Mouse (Mus musculus) frontal cortex, postnatal 10 days (tissue): Measurements from ENCODE around the gene Ikzf1.

Source experiments
- DNase-seq, 2 experiments: peaks; one replicate each; pipeline ENCODE4 v3.0.0; 2022; ENCODE audit warnings: low spot score in 2 of 2, mixed read lengths in 1 of 2

The Ikzf1 gene

DNA sequence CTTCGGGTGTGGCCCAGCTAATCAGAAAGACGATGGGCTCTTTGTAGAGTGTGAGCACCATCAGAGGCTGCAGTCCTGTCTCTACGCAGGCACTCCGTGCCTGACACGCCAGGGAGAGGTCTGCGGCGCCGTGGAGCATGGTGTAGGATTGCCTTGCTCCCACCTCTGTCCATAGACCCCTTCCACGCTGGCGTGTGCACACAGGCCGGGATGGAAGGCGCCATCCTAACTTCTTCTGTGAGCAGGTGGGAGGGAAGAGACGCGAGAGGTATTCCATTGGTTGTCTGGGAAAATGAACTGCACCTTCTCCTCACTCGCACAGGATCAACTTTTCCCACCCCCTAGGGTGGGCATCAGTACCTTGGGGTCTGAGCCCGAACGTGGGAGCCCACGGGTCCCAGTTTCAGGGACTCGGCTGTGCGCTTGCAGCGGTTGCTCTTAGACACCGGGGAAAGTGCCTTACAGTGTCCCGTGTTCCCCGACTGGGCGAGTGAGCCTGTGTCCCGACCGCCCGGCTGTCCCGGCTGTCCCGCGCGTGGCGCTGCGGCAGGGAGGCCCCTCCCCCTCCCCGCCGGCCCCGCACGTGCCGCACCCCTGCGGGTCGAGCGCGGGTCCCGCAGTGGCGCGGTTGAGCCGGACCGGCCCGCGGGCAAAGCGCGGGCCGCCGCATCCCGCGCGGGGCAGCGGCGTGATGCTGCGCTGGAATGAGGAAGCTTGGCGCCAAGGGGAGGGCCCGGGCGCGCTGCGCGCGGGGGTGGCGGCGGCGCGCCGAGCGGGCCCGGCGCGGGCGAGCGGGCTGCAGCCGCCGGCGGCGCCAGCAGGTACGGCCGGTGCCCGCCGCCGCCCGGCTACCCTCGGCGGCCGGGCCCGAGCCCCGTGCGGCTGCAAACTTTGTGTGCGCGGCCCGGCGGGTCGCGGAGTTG lies at the start of gene Ikzf1:
TSS of gene Ikzf1 (plus strand) at position 74 of the 923 bp plus-strand sequence.
- DNase-seq: no peak

GRCm38 (mm10) chr11:11644303-11644702 lies 40.5 kb upstream of the Ikzf1 start:
- DNase-seq: no peak

- no peak for DNase-seq
These were observed 28.4 kb upstream of the Ikzf1 start for GRCm38 (mm10) chr11:11656388-11656787.

GRCm38 (mm10) chr11:11656995-11657530 lies 27.7 kb upstream of the Ikzf1 start:
- no peak for DNase-seq

DNA sequence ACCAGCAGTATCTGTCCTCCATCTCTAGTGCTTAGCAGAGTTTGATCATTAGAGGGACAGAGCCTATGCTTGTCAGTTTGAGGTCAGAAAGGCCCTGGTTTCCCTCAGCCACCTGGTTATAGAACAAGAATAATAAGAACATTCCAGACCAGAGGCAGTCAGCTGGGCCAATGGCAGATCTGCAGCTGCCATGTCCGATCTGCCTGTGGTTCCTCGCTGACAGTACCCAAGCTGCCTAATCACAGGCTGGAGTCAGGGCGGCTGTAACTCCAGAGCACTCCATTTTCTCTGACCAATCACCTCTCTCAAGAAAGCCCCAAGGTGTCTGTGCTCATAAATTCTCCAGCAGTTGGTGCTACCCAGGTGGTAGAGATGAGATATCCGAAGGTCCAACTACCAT lies 27.2 kb upstream of the Ikzf1 start:
- no peak for DNase-seq

DNA sequence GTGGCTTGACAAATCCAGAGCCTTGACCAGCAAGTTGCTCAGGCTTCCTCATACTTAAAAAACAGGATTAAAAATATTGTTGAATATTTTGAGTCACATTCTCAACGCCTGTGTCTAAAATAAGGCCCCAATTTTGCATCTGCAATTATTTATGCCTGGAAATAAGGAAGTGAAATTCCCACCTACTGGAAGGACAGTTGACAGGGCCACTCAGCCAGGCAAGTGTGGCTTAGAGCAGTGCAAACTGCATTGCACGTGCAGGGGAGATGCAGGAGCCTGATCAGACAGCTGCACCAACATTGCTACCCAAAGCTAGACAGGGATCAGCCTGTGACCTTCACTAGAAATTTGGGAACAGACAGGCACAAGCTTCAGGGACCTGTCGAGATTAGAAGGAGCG lies 26.0 kb upstream of the Ikzf1 start:
- no peak for DNase-seq

- no peak for DNase-seq
These were observed 24.2 kb upstream of the Ikzf1 start for GRCm38 (mm10) chr11:11660651-11661050.

DNA sequence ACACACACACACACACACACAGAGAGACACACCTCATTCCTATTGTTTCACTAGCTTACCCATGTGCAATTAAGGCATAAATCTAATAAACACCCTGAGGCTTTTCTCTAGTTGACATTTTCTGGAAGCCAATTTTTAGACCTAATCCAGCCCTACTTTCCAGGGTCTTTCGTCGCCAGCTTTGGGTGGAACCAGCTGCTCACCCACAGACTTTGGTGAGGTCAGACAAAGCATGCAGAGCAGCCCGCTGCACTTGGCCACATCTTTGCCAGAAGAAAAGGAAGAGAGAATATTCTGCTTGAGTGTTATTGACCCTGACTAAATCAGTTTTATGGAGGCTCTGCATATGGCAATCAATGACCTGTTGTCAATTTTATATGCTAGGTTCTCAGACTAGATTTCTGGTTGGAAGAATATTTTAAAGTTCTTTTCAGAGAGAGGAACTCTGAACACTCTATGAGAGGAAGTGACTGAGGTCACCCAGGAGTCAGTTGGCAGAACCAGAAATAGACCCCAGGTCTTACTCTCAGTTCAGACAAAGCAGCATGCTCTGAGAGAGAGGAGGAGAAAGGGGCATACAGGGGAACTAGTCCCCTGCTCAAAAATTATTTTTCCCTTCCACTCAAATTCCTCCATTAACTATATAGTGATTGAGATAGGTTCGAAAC lies 17.4 kb upstream of the Ikzf1 start:
- no peak for DNase-seq

DNA sequence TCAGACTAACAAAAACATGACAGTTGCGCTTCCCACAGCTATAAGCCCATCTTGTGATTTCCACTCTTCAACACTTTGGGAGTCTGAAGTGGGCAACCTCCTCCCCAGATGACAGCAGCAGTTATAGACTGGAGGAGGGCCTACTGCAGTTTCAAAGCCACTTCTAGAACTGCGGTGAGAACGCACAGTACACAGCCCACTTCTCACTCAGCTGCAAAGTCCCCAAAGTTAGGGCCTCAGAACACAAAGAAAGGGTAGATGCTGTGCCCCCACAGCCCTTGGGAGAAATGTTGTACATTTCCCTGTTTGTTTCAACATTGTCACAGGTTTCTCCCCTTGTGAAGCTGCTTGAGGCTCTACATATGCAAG lies 16.9 kb upstream of the Ikzf1 start:
- DNase-seq: no peak

DNA sequence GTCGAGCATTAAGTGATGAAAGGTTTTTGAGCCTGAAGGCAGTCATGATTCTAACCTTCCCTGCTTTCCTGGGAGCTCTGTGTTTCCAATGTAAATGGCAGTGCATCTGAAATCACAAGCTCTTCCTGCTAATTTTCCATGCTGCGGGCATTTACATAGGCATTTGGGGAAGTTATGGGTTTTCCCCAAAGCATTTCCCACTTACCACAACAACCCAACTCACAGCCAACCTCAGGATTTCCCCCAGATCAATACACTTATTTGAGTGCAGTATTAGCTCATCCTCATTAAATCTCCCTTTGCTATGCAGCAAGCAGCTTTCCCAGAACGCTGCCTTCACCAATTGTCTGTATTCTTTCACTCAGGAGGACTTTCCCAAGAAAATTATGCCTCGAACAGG lies 11.8 kb upstream of the Ikzf1 start:
- DNase-seq: no peak

DNA sequence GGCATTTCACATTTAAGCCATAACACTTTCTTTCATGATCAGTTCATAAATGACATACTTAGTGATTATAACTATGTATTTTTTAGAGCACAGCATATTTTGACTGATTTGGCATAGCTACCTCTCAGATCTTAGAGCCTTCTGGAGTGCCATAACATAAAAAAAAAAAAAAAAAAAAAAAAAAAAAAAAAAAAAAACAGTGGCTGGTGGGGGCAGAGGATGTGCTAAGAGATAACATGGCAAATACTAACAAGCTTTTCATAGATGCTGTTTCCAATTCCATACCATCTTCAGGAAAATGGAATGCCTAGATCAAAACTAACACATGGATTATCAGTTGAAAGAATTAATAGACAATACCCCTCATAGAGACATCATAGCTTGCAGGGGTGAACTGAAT lies 9.7 kb upstream of the Ikzf1 start:
- no peak for DNase-seq

DNA sequence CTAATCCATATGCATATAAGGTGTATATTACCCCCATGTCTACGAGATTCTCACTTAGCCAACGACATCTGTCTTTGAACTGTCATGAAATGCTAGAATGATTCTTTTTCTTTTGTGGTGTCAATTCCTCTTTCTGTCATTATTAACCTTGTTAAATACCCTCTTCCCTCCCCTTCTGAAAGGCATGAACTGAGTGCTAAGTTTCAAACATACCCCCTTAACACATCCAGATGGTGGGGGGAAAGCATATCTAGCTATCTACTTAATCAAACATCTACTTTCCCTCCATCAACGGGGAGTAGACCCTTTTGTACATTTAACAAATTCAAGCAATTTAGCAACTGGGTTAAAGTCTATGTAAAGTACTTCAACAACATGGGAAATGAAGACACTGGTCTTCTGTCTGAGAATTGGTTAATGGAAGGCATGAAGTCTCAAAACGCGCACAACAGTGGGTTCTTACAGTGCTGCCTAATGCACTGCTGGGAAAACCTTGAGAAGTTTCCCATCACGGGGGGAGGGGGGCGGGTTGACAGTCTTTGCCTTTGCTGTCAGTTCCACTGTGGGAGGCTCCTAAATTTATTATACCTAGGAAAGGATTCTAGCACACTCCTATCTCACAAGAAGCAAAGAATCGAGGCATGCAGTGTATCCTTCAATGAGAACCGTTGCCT lies 8.6 kb upstream of the Ikzf1 start:
- no peak for DNase-seq

- no peak for DNase-seq
These were observed 7.6 kb upstream of the Ikzf1 start for GRCm38 (mm10) chr11:11677165-11677564.

DNA sequence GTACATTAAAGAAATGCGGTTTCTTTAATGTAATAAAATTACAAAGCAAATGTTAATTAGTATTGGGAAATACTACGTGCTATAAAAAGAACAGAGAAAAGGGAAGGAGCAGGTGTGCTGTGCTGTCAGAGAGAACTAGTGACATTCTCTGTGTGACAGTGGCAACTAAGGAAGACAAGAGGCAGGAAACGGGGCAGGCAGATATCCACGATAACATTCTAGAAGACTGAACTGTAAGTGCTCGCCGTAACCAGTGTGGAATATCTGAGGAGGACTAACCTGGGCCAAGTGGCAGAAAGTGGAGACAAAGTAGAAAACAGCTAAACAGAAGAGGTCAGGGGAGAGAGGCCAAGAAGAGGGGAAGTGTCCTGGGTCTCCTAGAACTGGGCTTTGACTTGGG lies 5.8 kb upstream of the Ikzf1 start:
- no peak for DNase-seq

DNA sequence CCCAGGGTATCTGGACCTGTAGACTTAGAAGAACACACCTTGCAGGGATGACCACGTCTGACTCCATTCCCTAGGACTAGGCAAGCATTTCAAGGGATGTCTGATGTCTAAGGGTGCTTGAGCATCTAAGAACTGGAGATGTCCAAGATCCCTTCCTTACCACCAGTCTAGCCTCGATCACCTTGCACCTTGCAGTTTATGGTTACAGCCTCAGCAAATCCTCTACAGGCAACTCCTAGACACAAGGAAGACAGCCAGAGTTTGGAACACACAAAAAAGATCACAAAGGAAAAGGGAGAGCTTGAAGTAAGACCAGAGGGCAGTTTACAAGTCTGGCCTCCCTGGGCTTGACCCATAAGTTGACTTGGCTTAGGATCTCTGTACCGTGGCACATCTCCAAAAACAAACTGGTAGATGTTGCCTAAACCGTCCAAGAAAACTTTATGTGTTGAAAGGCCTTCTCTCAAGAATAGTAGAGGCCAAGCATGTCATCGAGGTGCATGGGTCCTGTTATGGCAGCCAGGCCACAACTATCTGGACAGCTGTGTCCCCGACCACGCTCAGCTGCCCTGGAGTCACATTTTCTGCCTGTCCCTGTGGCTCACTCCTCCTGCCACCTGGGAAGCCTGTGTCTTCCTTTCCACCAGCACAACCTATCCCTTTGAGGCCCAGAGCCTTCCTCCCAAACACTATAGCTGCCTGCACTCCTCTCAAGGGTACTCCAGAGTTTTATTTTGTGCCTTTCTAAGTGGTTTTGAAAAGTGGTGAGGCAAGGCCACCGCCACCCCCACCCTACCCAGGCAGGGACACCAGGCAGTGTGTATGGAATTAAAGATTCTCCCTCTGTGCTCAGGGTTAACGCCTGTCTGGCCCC lies 510 bp upstream of the Ikzf1 start:
- no peak for DNase-seq

- DNase-seq: peak; percentile 29 to 40
These were observed 1.1 kb downstream of the Ikzf1 start for GRCm38 (mm10) chr11:11685853-11686395.

- no peak for DNase-seq
These were observed 1.8 kb downstream of the Ikzf1 start for GRCm38 (mm10) chr11:11686569-11687051.

DNA sequence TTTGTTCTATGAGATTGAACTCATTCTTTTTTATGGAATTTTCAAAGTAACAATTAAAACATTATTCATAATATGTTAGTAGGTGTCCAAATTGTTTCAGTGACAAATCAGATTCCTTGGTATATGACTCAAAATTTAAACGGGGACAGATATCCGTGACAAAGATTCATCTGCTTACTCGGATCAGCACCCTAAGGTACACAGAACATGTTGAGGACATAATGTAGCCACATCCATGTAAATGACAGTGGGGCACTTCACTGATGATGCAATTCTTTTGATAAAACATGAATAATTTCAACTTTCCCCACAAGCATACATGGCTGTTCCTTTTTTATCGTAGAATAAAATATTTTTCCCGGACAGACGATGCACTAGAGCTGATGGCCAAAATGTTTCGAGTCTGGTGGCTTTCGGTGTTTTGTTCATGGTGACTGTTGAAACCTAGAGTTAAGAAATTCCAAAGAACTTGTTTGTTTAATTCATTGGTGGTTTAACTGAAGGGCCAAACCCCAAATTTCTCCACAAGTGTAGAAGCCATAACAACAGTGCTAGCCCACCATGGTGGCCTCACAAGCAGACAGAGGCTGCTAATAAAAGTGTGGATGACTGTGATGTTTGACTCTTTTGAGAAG lies 2.9 kb downstream of the Ikzf1 start:
- no peak for DNase-seq

DNA sequence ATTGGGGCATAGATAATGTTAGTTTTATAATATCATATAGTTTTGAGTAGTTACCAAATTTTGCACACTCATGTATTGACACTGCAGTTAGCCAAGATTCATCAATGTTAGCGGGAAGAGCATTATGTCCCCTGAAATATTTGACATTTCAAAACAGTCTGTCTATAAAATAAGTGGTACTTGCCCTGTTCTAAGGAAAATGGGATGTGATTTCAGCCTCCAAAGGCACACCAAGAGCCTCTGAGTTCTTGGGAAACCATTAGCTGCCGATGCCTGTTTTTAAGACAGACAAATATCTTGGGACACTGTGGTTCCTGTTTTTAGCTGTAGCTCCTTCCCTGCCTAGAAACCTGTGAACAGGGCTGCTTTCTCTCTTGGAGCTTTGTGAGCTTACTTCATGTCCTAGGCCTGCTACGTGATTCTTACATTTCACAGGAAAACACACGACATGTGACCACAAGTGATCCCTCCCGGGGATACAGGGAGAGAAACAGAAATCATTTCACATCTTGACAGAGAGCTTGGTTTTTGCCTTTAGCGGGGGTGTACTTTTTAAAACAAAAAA lies 4.0 kb downstream of the Ikzf1 start:
- no peak for DNase-seq

DNA sequence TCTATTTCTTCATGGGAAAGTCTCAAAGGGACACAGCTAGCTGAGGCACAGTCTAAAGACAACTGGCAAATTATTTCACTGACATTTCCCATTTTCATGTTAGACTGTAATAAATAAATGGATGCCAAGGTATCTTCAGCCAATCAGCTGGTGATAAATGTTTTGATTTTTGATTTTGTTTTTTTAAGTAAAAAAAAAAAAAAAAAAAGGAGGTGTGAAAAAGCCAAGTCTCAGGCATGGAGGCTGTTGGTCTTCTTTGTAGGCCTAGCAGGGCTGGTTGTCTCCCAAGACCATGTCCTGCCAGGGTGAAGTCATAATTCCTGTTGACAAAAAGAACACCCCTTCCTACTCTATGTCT lies 4.9 kb downstream of the Ikzf1 start:
- DNase-seq: no peak
